Comparison of ENCODE assay signal across 8 mouse cellular contexts in the genomic region with DNA sequence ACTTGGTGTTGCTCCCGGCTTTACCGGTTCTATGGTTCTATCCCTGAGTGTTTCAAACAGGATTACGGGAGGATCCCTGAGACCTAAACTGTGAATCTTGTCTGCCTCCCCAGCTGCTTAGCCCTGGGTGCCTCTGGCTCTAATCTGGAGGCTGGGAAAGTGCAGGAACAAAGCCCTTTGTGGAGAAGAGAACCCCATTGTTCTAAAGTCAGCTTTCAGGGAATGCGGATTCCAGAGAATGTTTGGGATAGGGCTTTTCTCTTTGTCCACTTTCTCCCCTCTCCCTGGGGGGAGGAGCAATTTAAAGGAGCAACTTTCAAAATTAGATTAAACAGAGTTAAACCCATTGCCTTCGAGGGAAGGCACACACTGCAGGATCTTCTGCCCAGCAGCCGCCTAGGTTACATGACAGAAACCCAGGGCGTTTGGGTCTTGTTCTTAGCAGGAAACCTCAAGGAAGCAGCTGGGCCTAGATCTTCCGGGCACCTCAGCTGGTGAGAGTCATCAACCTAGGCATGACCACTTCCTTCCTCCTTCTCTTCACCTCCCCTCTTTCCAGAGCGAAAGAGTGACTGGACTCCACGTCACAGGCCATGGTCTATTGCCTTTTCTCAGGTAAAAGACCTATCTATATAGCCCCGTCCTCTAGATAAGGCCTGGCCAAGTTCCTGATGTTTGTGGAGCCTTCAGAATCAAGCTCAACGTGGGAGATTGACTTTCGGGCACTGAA. TPM values are rescaled to one million over a fixed set of nuclear protein-coding genes. Genes with fewer than 3 reads are reported as not detected.
DNase-seq lines count a peak whose midpoint lies in the region; ATAC-seq and TF ChIP-seq lines count a peak whose summit lies in the region.

No protein-coding gene starts in this region.

- ATAC-seq in liver, embryonic 11.5 days (replicated peaks; ENCODE audit: low FRiP score) = no peak
- no peak; the same call in 1 of the 2 replicates for ATAC-seq in forebrain, embryonic 12.5 days (ENCODE audit: low FRiP score)
- ATAC-seq in lung, embryonic 16.5 days (ENCODE audit: low read depth) = peak; percentile 24; the same call in 1 of the 2 replicates

- no peak overlapping the region for H3K9ac ChIP-seq in liver, adult 2 months (ENCODE audit: low read depth, low read length)
- H3K9ac ChIP-seq in liver, embryonic 11.5 days (ENCODE audit: low read depth, low read length) = no peak overlapping the region
- no peak overlapping the region for H3K9ac ChIP-seq in forebrain, embryonic 12.5 days
- no peak overlapping the region for H3K9ac ChIP-seq in lung, embryonic 16.5 days (ENCODE audit: low read length)

- 0 out of 2 replicates have a peak, but pooled peaks cover 2% of the 10 kb centered on the region for H3K4me1 ChIP-seq in liver, adult 2 months (ENCODE audit: control insufficient read depth, insufficient read depth, low read length)
- H3K4me1 ChIP-seq in liver, embryonic 11.5 days (replicated peaks; ENCODE audit: control insufficient read depth, insufficient read depth, low read length) = no peaks in the 10 kb centered on the region
- H3K4me1 ChIP-seq in forebrain, embryonic 12.5 days = peaks cover 38% of the 10 kb centered on the region
- peaks cover 14% of the 10 kb centered on the region for H3K4me1 ChIP-seq in lung, embryonic 16.5 days (replicated peaks; ENCODE audit: control insufficient read depth, insufficient read depth, low read length)
- H3K4me1 ChIP-seq in spleen, adult 2 months (ENCODE audit: control insufficient read depth, insufficient read depth, insufficient read length) = peaks cover 23% of the 10 kb centered on the region; the same call in 1 of the 2 replicates

- H3K4me3 ChIP-seq in liver, adult 2 months (ENCODE audit: insufficient read depth, low read depth, low read length) = no peak overlapping the region
- no peak overlapping the region for H3K4me3 ChIP-seq in liver, embryonic 11.5 days (ENCODE audit: low read depth, low read length)
- H3K4me3 ChIP-seq in forebrain, embryonic 12.5 days (replicated peaks) = no peak overlapping the region
- peak overlapping the region; percentile 57 for H3K4me3 ChIP-seq in lung, embryonic 16.5 days (ENCODE audit: low read length)
- H3K4me3 ChIP-seq in spleen, adult 2 months (ENCODE audit: extremely low read depth, insufficient read depth, insufficient read length) = peak overlapping the region; percentile 90

- H3K4me2 ChIP-seq in liver, embryonic 11.5 days = no peak overlapping the region; the same call in 1 of the 2 replicates
- H3K4me2 ChIP-seq in forebrain, embryonic 12.5 days = 0 out of 2 replicates have a peak overlapping the region, but pooled peaks have one; percentile 99
- peak overlapping the region; percentile 84 for H3K4me2 ChIP-seq in lung, embryonic 16.5 days (ENCODE audit: low read depth, low read length)

- no peak overlapping the region for H3K27ac ChIP-seq in liver, adult 2 months (replicated peaks; ENCODE audit: insufficient read depth, low read depth, low read length)
- H3K27ac ChIP-seq in liver, embryonic 11.5 days (ENCODE audit: low read depth, low read length) = no peak overlapping the region
- H3K27ac ChIP-seq in forebrain, embryonic 12.5 days = no peak overlapping the region
- peak overlapping the region; percentile 39 for H3K27ac ChIP-seq in lung, embryonic 16.5 days (ENCODE audit: low read length)
- H3K27ac ChIP-seq in spleen, adult 2 months (ENCODE audit: insufficient read depth, low read length) = peak overlapping the region; percentile 91

- H3K36me3 ChIP-seq in liver, adult 2 months (ENCODE audit: control insufficient read depth, insufficient read depth, low read length) = no peaks in the 10 kb centered on the region
- no peaks in the 10 kb centered on the region for H3K36me3 ChIP-seq in liver, embryonic 11.5 days (ENCODE audit: control insufficient read depth, insufficient read depth, low read length)
- no peaks in the 10 kb centered on the region for H3K36me3 ChIP-seq in forebrain, embryonic 12.5 days (replicated peaks)
- no peaks in the 10 kb centered on the region for H3K36me3 ChIP-seq in lung, embryonic 16.5 days (ENCODE audit: control insufficient read depth, insufficient read depth, low read length)
- H3K36me3 ChIP-seq in spleen, adult 2 months (ENCODE audit: control insufficient read depth, insufficient read depth, low read length) = no peaks in the 10 kb centered on the region

- peaks cover 18% of the 10 kb centered on the region; the same call in 1 of the 2 replicates for H3K27me3 ChIP-seq in liver, adult 2 months (ENCODE audit: control insufficient read depth, insufficient read depth, low read length)
- peaks cover 58% of the 10 kb centered on the region for H3K27me3 ChIP-seq in liver, embryonic 11.5 days (replicated peaks; ENCODE audit: control insufficient read depth, insufficient read depth, low read length)
- peaks cover 62% of the 10 kb centered on the region for H3K27me3 ChIP-seq in forebrain, embryonic 12.5 days
- H3K27me3 ChIP-seq in lung, embryonic 16.5 days (ENCODE audit: control insufficient read depth, insufficient read depth, low read depth, low read length) = peaks cover 30% of the 10 kb centered on the region
- H3K27me3 ChIP-seq in spleen, adult 2 months (ENCODE audit: control insufficient read depth, insufficient read depth, low read length) = no peaks in the 10 kb centered on the region

- no peak for TF ChIP-seq CTCF in liver, adult 2 months (IDR thresholded peaks at IDR 0.05; ENCODE audit: low read depth, low read length)
- no peak for TF ChIP-seq CTCF in spleen, adult 2 months (IDR thresholded peaks at IDR 0.05; ENCODE audit: extremely low read depth, insufficient read depth, insufficient read length, insufficient replicate concordance)

- peak; percentile 13 for DNase-seq in liver, adult 2 months (ENCODE audit: extremely low read depth, low read depth, low spot score)
- no peak for DNase-seq in liver, embryonic 11.5 days (ENCODE audit: low spot score)
- DNase-seq in spleen, adult 2 months (ENCODE audit: low read depth in 1 of 2, low spot score in 2 of 2) = peak; percentile 81 to 93
- DNase-seq in right cerebral cortex, postnatal 14 days = no peak
- DNase-seq in adrenal gland, postnatal 4 days (ENCODE audit: low spot score in 2 of 2) = no peak
- DNase-seq in layer of hippocampus, adult 8-10 months (ENCODE audit: low spot score in 2 of 2) = no peak

- WGBS in liver, adult 2 months = 47% methylated on average over 13 of the region's 13 CpGs
- 22% methylated on average over 13 of the region's 13 CpGs for WGBS in liver, embryonic 11.5 days
- WGBS in forebrain, embryonic 12.5 days = 23% methylated on average over 13 of the region's 13 CpGs
- WGBS in lung, embryonic 16.5 days = 46% methylated on average over 13 of the region's 13 CpGs
- 23% methylated on average over 13 of the region's 13 CpGs for WGBS in spleen, adult 2 months

- no peak for TF ChIP-seq POLR2A in liver, adult 2 months (IDR thresholded peaks at IDR 0.05; ENCODE audit: extremely low read depth, insufficient read depth, low read length)
- TF ChIP-seq POLR2A in spleen, adult 2 months (IDR thresholded peaks at IDR 0.05; ENCODE audit: low read depth, low read length) = no peak

- no peaks in the 10 kb centered on the region for H3K79me2 ChIP-seq in liver, adult 2 months (ENCODE audit: control insufficient read depth, insufficient read depth, low read length)

- H3K9me3 ChIP-seq in liver, embryonic 11.5 days (ENCODE audit: control insufficient read depth, low read length) = no peaks in the 10 kb centered on the region
- no peaks in the 10 kb centered on the region for H3K9me3 ChIP-seq in forebrain, embryonic 12.5 days
- no peaks in the 10 kb centered on the region for H3K9me3 ChIP-seq in lung, embryonic 16.5 days (ENCODE audit: control insufficient read depth, low read length)

RNA-seq across cellular contexts. Expression of a gene that starts 1.0 kb away (rescaled TPM):
- 2.4 and 3.4 TPM in 2 replicates for total RNA-seq in liver, adult 2 months (2014; rRNA removed)
- polyA plus RNA-seq in liver, adult 2 months (2012; rRNA removed) = 0.70 and 0.99 TPM in 2 replicates
- 4.4 and 5.2 TPM in 2 replicates for polyA plus RNA-seq in liver, embryonic 11.5 days (2014; fragmentation: Nextera tagmentation; extraction: Ambion mirVana)
- polyA plus RNA-seq in forebrain, embryonic 12.5 days (2016; fragmentation: Nextera tagmentation; extraction: Ambion mirVana) = 2.9 and 3.2 TPM in 2 replicates
- 22.5 and 24.4 TPM in 2 replicates for polyA plus RNA-seq in lung, embryonic 16.5 days (2015; fragmentation: Nextera tagmentation; extraction: Ambion mirVana)
- 17.6 and 18.6 TPM in 2 replicates for polyA plus RNA-seq in spleen, adult 2 months (2012; rRNA removed)
- 10 to 100 TPM; 15.7 to 16.9 TPM for total RNA-seq in adrenal gland, postnatal 4 days (2021)
- total RNA-seq in layer of hippocampus, adult 8-10 months (2022) = 100 to 1,000 TPM; 118 to 142 (median 128) TPM

RNA-seq across cellular contexts. Expression of a gene that starts 41.5 kb away (rescaled TPM):
- 6.3 and 6.9 TPM in 2 replicates for total RNA-seq in liver, adult 2 months (2014; rRNA removed)
- polyA plus RNA-seq in liver, adult 2 months (2012; rRNA removed) = 3.4 and 4.6 TPM in 2 replicates
- 14.2 and 15.8 TPM in 2 replicates for polyA plus RNA-seq in liver, embryonic 11.5 days (2014; fragmentation: Nextera tagmentation; extraction: Ambion mirVana)
- 20.3 and 22.6 TPM in 2 replicates for polyA plus RNA-seq in forebrain, embryonic 12.5 days (2016; fragmentation: Nextera tagmentation; extraction: Ambion mirVana)
- polyA plus RNA-seq in lung, embryonic 16.5 days (2015; fragmentation: Nextera tagmentation; extraction: Ambion mirVana) = 4.9 and 7.2 TPM in 2 replicates
- 9.4 and 11.6 TPM in 2 replicates for polyA plus RNA-seq in spleen, adult 2 months (2012; rRNA removed)
- 10 to 100 TPM; 17.1 to 18.2 TPM for total RNA-seq in adrenal gland, postnatal 4 days (2021)
- 10 to 100 TPM; 14.3 to 15.1 (median 14.7) TPM for total RNA-seq in layer of hippocampus, adult 8-10 months (2022)

RNA-seq across cellular contexts. Expression of a gene that starts 55.7 kb away (rescaled TPM):
- not detected in 2 replicates for total RNA-seq in liver, adult 2 months (2014; rRNA removed)
- polyA plus RNA-seq in liver, adult 2 months (2012; rRNA removed) = not detected in 2 replicates
- 0.05 and 0.06 TPM in 2 replicates for polyA plus RNA-seq in liver, embryonic 11.5 days (2014; fragmentation: Nextera tagmentation; extraction: Ambion mirVana)
- 3.8 and 4.3 TPM in 2 replicates for polyA plus RNA-seq in forebrain, embryonic 12.5 days (2016; fragmentation: Nextera tagmentation; extraction: Ambion mirVana)
- not detected in 2 replicates for polyA plus RNA-seq in lung, embryonic 16.5 days (2015; fragmentation: Nextera tagmentation; extraction: Ambion mirVana)
- 0.02 TPM in 1 of 2 replicates, not detected in the other for polyA plus RNA-seq in spleen, adult 2 months (2012; rRNA removed)
- under 1 TPM in 1 of 2 experiments, not detected in 1; 0.54 TPM for total RNA-seq in adrenal gland, postnatal 4 days (2021)
- total RNA-seq in layer of hippocampus, adult 8-10 months (2022) = 10 to 100 TPM; 62.7 to 69.9 (median 64.8) TPM

Comparison
In these comparisons a context has a peak if more than half of its experiments do, and no peak if none do; other contexts are left out.
1. DNase-seq: peak in liver, adult 2 months (single experiment) and spleen, adult 2 months (2 of 2); none in liver, embryonic 11.5 days (single experiment), right cerebral cortex, postnatal 14 days (single experiment), adrenal gland, postnatal 4 days (0 of 2) and layer of hippocampus, adult 8-10 months (0 of 2).
2. H3K27ac ChIP-seq: peak in lung, embryonic 16.5 days (single experiment) and spleen, adult 2 months (single experiment); none in liver, adult 2 months (single experiment), liver, embryonic 11.5 days (single experiment) and forebrain, embryonic 12.5 days (single experiment).
3. H3K4me3 ChIP-seq: peak in lung, embryonic 16.5 days (single experiment) and spleen, adult 2 months (single experiment); none in liver, adult 2 months (single experiment), liver, embryonic 11.5 days (single experiment) and forebrain, embryonic 12.5 days (single experiment).